Mouse (Mus musculus): ENCODE measurements around the gene Sox6.

- TF ChIP-seq POLR2A (IDR thresholded peaks at IDR 0.05; ENCODE audit: low read depth, low read length) = no peak
- no peak for TF ChIP-seq CTCF (conservative IDR thresholded peaks at IDR 0.05 in 1 of 2, IDR thresholded peaks at IDR 0.05 in 1 of 2; ENCODE audit: low read depth in 2 of 2, low read length in 2 of 2)
- peak; percentile 40; the same call in 1 of the 2 replicates for TF ChIP-seq BHLHE40 (IDR thresholded peaks at IDR 0.05; ENCODE audit: low read depth, low read length)
- no peak for TF ChIP-seq HCFC1 (IDR thresholded peaks at IDR 0.05; ENCODE audit: low read depth, low read length)
- no peak for TF ChIP-seq CHD2 (IDR thresholded peaks at IDR 0.05; ENCODE audit: low read length)
Measured at GRCm38 (mm10) chr7:115426161-115426982, 612.2 kb downstream of the Sox6 start.
